Mouse (Mus musculus) stomach, postnatal 0 days (tissue): ENCODE measurements around the gene Fto.

Source experiments
- CTCF ChIP-seq: IDR thresholded peaks from 2 replicates; pipeline ENCODE4 v1.5.1; 2016; ENCODE audit warnings: antibody characterized with exemption, low read depth, mild to moderate bottlenecking, moderate library complexity
- EP300 ChIP-seq: optimal IDR thresholded peaks from 2 replicates; pipeline ENCODE3; 2016; ENCODE audit warnings: antibody characterized with exemption

DNA sequence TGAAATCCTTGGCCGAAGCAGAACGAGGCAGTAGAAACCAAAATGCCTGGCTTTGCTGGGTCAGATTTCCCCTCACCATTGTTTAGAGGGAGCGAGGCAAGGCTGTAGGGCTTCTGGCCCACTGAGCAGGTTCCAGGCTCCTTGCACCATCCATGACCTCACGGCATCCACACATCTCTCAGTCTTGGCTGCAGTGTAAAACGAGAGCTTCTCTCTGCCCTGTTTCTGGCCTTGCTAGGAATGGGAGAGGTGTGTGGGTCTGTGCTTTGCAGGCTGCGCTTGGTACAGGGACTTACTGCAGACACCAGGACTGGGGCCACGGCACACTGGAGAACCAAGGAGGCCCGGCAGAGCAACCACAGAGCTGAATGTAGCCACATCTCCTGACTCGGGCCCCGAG lies 132.2 kb downstream of the Fto start:
- TF ChIP-seq CTCF, result no peak
- TF ChIP-seq EP300, result no peak
